Mouse (Mus musculus): ENCODE measurements at regions not wholly inside any gene's neighbourhood (a gene's known extent, or its start where the extent isn't known, plus 50 kb on each side); places are given as distances from the start of the nearest gene placed in this dataset.

DNA sequence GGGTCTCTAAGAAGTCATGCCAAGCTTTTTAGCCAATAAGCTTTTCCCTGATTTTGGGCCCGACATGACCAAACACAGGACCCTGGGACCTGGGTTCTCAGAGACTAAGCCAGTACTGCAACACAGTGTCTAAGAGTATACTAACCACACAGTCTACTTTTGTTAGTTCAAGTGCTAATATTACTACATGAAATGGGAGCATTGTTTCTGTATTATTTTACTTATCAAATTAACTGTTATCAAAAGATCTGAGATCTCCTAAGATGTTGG lies 120.7 kb upstream of the BC052040 start:
- no peak for TF ChIP-seq MYOD1 (IDR thresholded peaks at IDR 0.05; ENCODE audit: control insufficient read depth, insufficient read length, low read depth)
- no peak for TF ChIP-seq CEBPB (IDR thresholded peaks at IDR 0.05; ENCODE audit: low read depth)

Measured in C2C12 (cell line).